Mouse (Mus musculus) adrenal gland, postnatal 4 days (tissue): Measurements from ENCODE around the gene 1700019D03Rik. TPM values are rescaled to one million over a fixed set of nuclear protein-coding genes. Genes with fewer than 3 reads are reported as not detected.

Experiments
- DNase-seq, 2 experiments: peaks; one replicate each; pipeline ENCODE4 v3.0.0; 2021 to 2022; ENCODE audit warnings: low spot score in 2 of 2, mixed read lengths in 2 of 2
- long read RNA-seq, 2 experiments: library from polyadenylated mRNA; stranded (forward); transcript quantifications; one replicate each; pipeline ENCODE4 v2.0.0; 2021
- total RNA-seq, 2 experiments: library from RNA; stranded (reverse); gene quantifications; 2 replicates each; pipeline ENCODE4 v1.2.3; 2021

The 1700019D03Rik gene
- 1 to 10 TPM; 1.1 to 2.1 TPM for total RNA-seq
- long read RNA-seq, experiment 1 = 0 reads
- long read RNA-seq, experiment 2, partial matches to known transcripts = 0 of 2 reads
- long read RNA-seq, experiment 2, other reads (novel, unspliced or antisense) = 0 of 2 reads

DNA sequence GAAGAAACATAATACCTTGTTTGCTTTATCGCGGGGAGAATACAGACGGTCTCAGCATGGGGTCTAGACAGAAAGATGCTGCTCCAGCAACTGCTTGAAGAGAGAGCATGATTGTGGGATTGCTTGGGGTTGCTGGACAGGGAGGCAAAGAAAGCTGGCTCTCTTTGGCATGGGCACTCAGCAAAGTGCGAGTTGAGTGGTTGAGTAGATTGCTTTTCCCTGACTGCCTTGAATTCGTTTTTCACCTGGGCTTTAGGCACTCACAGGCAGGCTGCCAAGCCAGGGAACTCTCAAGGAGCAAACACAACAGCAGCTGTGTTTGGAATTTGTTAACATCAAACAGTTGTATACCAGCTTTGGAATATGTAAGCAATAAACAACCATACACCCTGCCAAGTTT lies at the start of gene 1700019D03Rik:
TSS of gene 1700019D03Rik (minus strand) at position 101 of the 400 bp plus-strand sequence.
- DNase-seq = no peak

DNA sequence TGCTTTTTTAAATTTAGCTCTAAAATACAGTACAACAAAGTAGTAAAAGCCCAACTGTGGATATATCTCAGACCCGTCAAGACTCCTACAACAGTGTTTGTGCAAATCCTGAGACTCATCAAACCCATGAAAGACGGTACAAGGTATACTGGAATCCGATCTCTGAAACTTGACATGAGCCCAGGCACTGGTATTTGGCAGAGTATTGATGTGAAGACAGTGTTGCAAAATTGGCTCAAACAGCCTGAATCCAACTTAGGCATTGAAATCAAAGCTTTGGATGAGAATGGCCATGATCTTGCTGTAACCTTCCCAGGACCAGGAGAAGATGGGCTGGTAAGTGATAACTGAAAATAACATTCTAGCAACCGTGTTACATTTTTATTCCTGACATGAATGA lies 43.9 kb upstream of the 1700019D03Rik start:
- no peak for DNase-seq

DNA sequence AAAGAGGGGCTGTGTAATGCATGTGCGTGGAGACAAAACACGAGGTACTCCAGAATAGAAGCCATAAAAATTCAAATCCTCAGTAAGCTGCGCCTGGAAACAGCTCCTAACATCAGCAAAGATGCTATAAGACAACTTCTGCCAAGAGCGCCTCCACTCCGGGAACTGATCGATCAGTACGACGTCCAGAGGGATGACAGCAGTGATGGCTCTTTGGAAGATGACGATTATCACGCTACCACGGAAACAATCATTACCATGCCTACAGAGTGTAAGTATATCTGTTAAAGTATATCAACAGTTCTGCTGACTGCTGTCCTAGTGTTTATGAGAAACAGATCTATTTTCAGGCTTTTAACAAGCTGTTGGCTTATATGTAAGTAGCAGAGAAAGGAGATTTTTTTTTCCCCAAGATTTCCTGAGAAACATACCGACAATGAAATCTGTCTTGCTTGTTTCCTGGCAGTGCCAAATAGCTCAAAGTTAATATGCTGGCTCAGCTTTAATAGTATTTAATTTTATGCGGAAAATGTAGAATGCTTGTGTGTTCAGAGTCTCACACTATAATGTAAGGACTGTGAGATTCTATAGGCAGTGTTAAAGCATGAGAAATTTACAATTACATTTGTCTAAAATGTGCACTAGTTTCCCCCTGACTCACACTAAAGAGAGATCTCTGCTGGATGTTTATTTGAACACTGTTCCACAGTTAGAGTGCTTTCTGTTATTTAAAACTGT lies 42.1 kb upstream of the 1700019D03Rik start:
- no peak for DNase-seq

DNA sequence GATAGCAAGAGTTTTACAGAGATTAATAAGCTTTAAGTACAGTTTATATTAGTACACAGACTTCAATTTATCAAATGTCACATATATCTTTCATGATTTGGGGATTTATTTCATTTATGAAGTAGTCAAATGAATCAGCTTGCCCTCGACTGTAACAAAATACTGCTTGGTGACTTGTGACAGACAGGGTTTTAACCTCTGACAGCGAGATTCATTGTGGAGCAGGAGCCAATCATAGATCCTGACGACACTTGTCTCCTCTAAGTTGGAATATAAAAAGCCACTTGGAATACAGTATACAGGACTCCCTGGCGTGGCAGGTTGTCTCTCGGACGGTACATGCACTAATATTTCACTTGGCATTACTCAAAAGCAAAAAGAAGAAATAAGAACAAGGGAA lies 41.4 kb upstream of the 1700019D03Rik start, which contains the start of gene Mstn:
TSS of gene Mstn (plus strand) at position 301 of the 400 bp plus-strand sequence.
- no peak for DNase-seq

DNA sequence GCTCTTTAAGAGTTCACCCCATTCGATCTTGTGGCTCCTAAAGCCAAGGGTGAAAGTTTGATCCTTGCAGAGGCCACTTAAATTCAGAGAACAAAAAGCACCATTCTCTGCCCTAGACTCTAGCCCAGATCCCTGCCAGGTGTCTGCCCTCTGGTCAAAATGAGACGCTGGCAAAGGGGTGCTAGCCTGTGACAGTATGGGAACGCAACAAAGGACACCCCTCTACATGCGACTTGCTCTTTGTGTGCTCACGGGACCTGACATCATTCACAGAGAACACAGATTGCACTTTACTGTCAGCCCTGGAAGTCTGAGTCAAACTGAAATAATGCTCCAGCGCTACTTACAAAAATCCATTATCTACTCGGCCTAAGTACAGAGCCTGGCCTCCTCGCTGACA lies 40.5 kb upstream of the 1700019D03Rik start:
- no peak for DNase-seq

DNA sequence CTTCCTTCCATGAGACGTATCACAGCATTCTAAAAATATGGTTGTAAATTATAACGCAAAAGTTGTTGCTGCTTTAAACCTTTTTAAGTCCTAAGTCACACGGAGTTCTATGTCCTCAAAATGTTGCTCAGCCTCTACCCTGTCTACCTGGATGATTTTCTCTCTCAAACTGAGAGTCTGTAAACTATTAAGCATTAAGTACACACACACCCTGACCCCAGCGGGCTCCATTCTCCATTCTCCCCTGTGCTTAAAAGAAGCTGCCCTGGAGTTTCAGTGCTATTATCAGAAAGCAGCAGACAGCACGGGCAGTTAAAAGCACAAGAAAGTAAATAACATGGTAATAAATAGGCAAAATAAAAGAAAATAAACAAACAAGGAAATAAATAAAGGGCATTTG lies 39.1 kb upstream of the 1700019D03Rik start:
- DNase-seq = no peak

DNA sequence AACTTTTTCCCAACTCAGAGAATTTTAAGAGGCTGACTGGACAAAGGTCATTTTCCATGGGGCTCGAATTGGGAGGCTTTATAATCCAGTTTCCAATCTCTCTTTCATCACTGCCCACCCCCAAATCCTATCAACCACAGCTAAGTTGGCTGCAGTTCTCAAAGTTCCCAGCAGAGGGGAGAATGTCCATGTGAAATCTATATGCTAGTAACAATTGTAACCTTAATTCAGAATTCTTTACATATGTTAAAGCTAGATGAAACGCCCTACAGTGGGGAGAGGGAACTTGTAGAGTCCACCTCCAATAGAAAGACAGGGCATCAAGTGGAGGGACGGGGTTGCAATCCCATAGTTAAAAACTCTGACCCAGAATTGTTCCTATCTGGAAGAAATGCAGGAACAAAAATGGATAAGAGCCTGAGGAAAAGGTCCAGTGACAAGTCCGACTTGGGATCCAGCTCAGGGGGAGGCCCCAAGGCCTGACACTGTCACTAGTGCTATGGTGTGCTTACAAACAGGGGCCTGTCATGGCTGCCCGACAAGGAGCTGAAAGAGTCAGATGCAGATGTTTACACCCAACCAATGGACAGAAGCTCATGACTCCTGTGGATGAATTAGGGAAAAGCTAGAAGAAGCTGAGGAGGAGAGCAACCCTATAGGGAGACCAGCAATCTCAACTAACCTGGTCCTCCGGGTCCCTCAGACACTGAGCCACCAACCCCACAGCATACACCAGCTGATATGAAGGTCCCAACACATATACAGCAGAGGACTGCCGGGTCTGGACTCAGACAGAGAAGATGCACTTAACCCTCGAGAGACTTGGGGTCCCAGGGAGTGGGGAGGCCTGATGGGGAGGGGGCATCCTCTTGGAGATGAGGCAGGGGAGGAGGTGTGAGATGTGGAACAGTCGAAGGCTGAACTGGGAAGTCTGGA lies 33.4 kb upstream of the 1700019D03Rik start:
- DNase-seq = peak; percentile 19 to 32

DNA sequence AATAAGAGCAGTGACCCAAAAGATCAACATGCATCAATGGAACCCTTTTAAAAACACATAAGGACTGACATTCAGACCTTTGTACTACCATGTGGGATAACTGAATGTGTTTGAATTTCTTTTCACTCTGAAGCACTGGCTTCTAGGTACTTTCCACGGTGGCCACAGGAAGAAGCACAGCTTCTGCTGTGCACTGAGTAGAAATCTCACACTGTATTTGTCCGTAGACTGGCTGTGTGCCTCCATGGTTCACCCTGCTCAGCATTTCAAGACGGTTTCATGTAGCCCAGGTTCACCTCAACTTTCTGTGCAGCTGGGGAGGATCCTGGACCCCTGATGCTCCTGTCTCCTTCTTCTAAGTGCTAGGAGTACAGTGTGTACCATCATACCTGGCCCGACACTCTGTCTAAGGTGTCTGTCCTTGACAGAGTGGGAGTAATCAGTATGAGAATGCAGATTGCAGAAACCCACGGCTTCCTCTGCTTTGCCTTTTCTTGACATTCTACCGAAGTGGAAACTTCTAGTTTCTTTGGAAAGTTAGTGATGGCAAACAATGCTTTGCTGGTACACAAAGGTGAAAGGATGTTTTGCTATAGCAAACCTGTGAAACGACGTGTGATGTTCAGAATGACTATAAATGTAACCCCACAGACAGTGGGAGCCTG lies 29.9 kb upstream of the 1700019D03Rik start:
- no peak for DNase-seq

DNA sequence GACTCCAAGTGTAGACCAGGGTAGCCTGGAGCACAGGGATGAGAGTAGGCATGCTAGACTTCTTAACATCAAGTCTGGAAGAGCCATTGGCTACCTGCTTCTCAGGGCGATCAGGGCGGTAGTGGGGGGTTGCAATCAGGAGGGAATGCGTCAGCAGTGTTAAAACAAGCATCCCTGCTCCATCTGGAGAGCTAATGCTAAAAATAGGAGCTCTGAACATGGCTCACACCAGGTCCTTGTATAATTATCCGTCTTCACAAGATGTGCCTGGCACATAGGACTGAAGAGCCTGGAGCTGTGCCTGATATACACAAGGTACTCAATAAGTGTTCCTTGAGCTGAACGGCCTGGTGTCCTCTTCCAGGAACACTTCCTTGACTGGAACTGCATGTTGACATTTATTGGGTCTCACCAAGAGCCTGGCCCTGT lies 17.5 kb upstream of the 1700019D03Rik start:
- no peak for DNase-seq

DNA sequence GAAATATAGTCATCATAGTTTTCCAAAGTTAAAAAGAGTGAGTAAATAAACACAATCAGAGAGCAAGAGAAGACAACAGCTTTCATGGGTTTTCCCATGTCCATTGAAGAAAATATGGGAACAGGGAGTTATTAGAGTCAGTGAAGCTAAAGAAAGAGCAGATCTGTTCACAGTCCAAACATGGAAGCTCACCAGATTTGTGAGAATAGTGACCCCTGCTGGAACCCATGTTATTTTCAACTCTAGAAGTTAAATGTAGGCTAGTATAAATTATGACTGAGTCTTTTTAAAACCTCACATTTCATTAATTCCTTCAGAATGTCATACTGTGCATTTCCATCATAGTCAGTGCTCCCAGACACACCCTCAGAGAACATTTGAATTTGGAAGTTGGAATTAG lies 12.6 kb upstream of the 1700019D03Rik start:
- no peak for DNase-seq

DNA sequence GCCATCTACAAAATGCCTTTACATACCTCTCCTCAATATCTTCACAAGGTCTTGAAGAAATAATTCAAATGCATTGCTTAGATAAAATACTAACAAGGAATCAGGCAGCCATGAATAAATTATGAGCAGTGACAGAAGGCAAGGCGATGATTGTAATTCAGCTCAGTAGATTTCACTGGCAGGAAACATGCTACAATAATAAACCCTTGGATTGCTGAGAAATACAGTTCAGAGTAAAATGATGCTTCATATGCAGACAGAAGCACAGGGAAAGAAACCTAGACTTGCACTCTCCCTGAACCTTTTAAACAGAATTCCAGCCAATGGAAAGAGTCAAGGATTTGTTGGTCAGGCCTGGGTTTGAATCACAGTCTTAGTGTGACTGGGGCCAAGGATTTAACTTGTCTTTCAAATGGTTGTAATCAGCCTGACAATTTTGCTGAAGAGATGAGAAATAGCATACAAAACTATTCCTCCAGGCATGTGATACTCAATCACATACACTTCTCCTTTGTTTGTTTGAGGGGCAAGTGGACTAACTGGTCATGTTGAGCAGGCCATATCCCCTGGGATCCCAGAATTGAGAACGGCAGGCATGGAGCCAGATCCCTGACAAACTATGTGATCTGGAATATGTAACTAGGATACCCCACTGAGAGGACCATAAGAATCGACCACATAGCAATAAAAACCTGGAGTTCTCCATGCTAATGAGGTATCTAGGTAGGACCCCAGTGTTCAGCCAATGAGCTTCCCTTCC lies 1.1 kb downstream of the 1700019D03Rik start:
- DNase-seq = no peak

DNA sequence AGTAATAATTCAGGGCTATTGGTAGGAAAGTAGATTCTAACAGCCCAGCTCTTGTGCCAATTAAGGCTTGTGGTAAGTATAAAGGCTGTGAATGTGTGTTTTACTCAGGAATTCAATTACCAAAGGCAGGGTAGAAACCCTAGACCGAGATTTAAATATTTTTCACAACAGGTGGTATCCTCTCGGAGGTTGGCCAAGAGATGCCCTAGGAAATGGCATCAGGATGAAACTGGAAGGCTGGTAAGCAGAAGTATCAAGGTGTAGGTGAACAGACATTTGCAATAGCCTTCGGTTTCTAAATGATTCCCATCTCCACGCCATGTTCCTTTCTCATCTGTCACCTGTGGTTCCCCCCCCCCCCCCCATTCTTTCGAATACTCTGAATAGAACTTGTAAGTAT lies 4.4 kb downstream of the 1700019D03Rik start:
- DNase-seq = no peak

DNA sequence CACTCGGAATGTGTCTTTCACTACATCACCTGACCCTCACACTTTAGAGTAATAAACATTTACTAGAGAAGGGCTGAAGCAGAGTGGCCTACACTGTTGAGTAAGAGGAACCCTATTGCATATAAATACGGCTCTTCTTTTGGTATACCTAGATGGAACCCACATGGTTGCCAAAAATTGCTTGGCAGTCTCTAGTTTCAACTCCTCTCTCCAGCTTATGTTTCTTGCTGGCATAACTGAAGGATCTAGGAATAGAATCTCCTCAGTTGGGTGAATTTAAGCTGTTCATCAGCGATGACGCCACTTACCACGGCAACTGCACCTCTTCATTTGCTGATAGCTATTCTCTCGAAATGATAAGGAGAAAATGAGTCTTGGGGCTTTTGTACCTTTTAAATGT lies 5.3 kb downstream of the 1700019D03Rik start:
- DNase-seq = no peak

DNA sequence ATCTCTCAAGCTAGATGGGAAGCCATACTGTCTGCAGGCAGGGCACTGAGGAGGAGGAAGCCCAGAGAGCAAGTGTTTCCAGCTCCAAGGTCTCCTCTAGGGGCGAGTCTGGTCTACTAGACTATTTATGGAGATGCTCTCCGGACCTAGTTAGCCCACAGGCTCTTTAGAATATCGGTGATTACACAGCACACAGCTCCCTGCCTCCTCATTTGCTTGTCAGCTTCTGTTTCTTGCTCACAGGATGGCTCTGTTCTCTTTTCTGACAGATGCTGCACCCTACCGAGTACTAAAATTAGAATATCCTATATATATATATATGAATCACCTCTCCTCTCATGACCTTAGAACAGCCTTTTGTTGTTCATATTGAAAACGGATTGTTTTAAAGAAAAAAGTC lies 33.3 kb downstream of the 1700019D03Rik start:
- no peak for DNase-seq

DNA sequence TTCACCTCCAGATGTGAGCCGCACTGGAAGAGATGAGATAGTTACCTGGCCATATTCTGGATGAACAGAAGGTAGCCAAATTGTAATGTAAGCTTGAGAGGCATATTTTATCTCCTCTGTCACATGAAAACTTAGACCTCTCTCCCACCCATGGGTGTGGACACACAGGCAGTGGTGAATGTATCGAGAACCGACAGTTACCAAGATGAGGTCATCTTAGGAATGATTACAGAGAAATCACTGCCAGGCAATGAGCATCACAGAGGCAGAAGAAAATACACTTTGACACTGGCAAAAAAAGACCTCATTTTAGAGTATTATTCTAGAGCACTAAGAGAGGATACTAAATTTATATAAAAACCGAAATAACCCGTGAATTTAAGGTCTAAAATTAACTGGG lies 46.8 kb downstream of the 1700019D03Rik start:
- no peak for DNase-seq

DNA sequence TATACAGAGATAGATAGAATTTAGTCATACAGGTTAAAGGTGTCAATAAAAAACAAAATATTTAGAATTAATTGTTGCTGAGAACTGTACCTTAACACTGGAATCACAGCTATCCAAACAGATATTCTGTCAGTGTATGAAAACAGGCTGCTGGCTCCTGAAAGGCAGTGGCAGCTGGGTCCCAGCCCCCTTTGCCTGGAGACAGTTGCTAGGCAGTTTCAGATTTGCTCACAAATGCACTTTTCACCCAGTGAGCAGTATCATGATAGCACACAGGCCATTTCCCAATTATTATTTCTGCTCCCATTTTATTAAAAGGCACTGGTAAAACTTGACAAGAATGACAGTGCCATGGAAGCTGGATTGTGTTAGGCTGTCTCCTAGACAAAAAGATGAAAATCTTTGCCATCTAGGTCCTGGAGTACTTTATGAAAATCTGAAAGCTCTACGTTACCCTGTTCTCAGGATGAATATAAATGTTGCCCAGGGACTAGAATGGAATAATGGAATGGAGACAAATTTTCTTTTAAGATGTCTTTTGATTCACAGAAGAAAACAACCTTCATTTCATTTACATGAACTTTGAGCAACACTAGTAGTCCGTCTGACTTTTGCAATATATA lies 48.0 kb downstream of the 1700019D03Rik start:
- DNase-seq = no peak

DNA sequence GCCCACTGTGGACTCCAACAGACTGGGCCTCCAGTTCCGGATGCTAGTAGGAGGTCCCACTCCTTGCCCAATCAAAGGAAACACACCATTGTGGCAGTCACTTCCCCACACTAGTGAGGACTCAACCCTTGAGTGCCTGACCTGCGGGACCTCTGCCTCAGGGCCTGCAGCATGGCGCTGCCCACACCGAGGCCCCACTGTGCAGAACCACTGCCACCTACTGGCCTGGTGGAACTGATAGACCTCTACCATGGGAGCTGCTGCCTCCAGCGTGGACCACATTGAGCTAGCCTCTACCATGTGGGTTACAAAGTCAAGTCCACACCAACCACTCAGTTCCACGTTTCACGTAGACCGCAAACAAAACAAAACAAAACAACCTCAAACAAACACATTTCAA lies 55.4 kb downstream of the 1700019D03Rik start:
- no peak for DNase-seq

DNA sequence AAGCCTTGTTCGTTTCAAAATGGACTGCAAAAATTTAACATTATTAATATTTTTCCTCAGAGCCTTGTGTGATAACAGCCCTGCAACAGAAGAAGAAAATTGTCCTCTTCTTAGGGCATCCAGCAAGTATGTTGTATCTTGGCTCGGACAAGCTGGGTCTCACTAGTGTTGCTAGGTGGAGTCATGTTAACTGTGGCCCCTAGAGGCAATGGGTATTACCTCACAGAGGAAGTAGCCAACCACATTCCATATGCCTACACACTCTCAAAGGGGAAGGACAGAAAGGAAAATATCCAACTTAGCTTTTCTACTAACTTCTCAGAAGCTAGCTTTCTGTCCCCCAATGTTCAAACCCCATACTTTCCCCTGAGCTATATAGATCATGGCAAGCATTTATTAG lies 56.9 kb downstream of the 1700019D03Rik start:
- no peak for DNase-seq

DNA sequence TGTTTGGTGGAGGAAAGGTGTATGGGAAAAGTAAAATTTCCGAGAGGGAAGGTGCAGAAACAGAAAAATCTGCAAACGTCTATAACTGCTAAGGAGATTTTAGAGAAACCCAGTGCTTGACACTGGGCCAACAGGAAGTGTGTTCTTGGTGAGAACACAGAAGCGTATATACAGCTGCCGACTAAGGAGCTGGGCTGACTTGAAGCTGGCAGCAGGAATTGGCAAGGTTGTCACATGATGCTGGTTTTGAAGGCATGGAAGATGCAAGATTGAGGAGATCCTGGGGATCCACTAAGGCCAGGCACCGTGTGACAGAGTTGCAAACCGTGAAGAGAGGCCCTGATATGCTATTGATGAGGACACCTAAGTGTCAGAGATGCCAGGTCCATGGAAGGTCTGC lies 59.8 kb downstream of the 1700019D03Rik start:
- no peak for DNase-seq

DNA sequence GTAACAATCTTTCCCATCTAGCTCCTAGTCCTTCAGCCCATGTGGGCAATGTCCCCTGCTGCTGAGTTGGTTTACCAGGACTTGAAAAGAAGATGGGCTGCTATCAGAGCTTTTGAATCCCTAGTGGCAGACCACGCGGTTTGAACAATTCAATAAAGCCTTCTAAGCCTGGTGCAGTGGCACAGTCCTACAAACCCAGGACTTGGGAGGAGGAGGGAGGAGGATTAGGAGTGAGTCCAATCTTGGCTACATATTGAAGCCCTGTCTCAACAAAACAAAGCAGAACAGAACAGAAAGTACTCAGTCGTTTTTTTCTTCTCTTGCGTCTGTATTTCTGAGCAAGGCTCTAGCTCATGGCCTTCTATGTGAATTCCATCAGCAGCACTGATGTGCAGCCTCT lies 63.2 kb downstream of the 1700019D03Rik start:
- no peak for DNase-seq
